Mouse (Mus musculus) ES-E14 (cell line): ENCODE results near the gene Ank2. TPM values are rescaled to one million over a fixed set of nuclear protein-coding genes. Genes with fewer than 3 reads are reported as not detected.

Experiments
- DNase-seq: peaks from one replicate; pipeline ENCODE4 v3.0.0-alpha.2; 2013; ENCODE audit warnings: low read depth, low spot score
- H3K27ac ChIP-seq: 2 replicates; pipeline ENCODE4 v1.5.1; 2012; ENCODE audit warnings: low read depth, mild to moderate bottlenecking, low read length, moderate library complexity, mixed read lengths; ENCODE audit not compliant: poor library complexity, insufficient read depth, severe bottlenecking
- H3K36me3 ChIP-seq: 2 replicates; pipeline ENCODE4 v1.6.1; 2012; ENCODE audit warnings: mild to moderate bottlenecking, low read length, moderate library complexity, mixed read lengths; ENCODE audit not compliant: control insufficient read depth, poor library complexity, insufficient read depth, severe bottlenecking
- H3K4me1 ChIP-seq, 2 experiments: fragments of 150-350 bp in 1 of 2; sonication (generic) in 1 of 2; 2 replicates each; pipeline ENCODE4 v1.6.1; 2012; ENCODE audit warnings: low read length in 2 of 2, mild to moderate bottlenecking in 1 of 2, mixed read lengths in 1 of 2; ENCODE audit not compliant: control insufficient read depth in 2 of 2, insufficient read depth in 2 of 2, poor library complexity in 1 of 2
- H3K4me3 ChIP-seq, 2 experiments: fragments of 150-350 bp in 1 of 2; sonication (generic) in 1 of 2; 2 replicates each; pipeline ENCODE4 v1.5.1; 2012; ENCODE audit warnings: low read length in 2 of 2, low read depth in 1 of 2, mild to moderate bottlenecking in 1 of 2, mixed read lengths in 1 of 2; ENCODE audit not compliant: insufficient read depth in 1 of 2, poor library complexity in 1 of 2, severe bottlenecking in 1 of 2
- H3K9ac ChIP-seq: 2 replicates; pipeline ENCODE4 v1.6.1; 2012; ENCODE audit warnings: low read depth, mild to moderate bottlenecking, low read length, mixed read lengths; ENCODE audit not compliant: poor library complexity, insufficient read depth, severe bottlenecking
- H3K9me3 ChIP-seq: fragments of 150-350 bp; sonication (generic); 2 replicates; pipeline ENCODE4 v1.6.1; 2012; ENCODE audit warnings: low read depth, mild to moderate bottlenecking, low read length; ENCODE audit not compliant: control insufficient read depth, insufficient read depth
- CHD2 ChIP-seq: IDR thresholded peaks from 2 replicates; pipeline ENCODE4 v1.6.1; 2014; ENCODE audit warnings: mild to moderate bottlenecking, low read depth, low read length, inconsistent platforms
- HCFC1 ChIP-seq: IDR thresholded peaks from 2 replicates; pipeline ENCODE4 v1.6.1; 2012; ENCODE audit warnings: low read length, inconsistent platforms, borderline replicate concordance; ENCODE audit not compliant: insufficient read depth
- MAFK ChIP-seq: IDR thresholded peaks from 2 replicates; pipeline ENCODE4 v1.6.1; 2014; ENCODE audit warnings: mild to moderate bottlenecking, low read depth, low read length, inconsistent platforms; ENCODE audit not compliant: insufficient read depth
- ZC3H11A ChIP-seq: IDR thresholded peaks from 2 replicates; pipeline ENCODE4 v1.6.1; 2012; ENCODE audit warnings: low read depth, mild to moderate bottlenecking, inconsistent platforms, low read length, borderline replicate concordance
- ZNF384 ChIP-seq: IDR thresholded peaks from 2 replicates; pipeline ENCODE4 v1.6.1; 2012; ENCODE audit warnings: low read depth, low read length, inconsistent platforms
- in situ Hi-C, 2 experiments: fragments of 600-800 bp; cut with MboI; formaldehyde crosslinking; loops; one replicate each; pipeline ENCODE4 v1.15.1; 2025; ENCODE audit warnings: low sequenced_read_pairs in 2 of 2, inconsistent platforms in 1 of 2; ENCODE audit not compliant: unreplicated experiment in 2 of 2
- total RNA-seq: library from RNA; depleted of rRNA; stranded (reverse); fragments of 300-350 nt; gene quantifications from 2 replicates; pipeline ENCODE4 v1.2.3, GENCODE M21; 2012

The Ank2 gene
- total RNA-seq, 1 experiment: 15.2 TPM

GRCm38 (mm10) chr3:127257279-127257925 lies 241.7 kb downstream of the Ank2 start:
- DNase-seq: peak; percentile 75
- no peaks in the 10 kb centered on the region for H3K9me3 ChIP-seq
- H3K4me1 ChIP-seq: peaks cover 2 to 9% of the 10 kb centered on the region in 2 experiments; a peak in 3 of 4 replicates
- peak overlapping the region; percentile 93 for H3K27ac ChIP-seq
- H3K4me3 ChIP-seq: peak overlapping the region; percentile 36 to 52; a peak in 3 of 4 replicates
- in situ Hi-C loops: no loop called here
- peak overlapping the region; percentile 67 for H3K9ac ChIP-seq
- TF ChIP-seq MAFK (no peak), HCFC1 (0 out of 2 replicates have a peak, but pooled peaks have one; percentile 24), ZC3H11A (no peak), CHD2 (no peak)
- no peaks in the 10 kb centered on the region for H3K36me3 ChIP-seq

DNA sequence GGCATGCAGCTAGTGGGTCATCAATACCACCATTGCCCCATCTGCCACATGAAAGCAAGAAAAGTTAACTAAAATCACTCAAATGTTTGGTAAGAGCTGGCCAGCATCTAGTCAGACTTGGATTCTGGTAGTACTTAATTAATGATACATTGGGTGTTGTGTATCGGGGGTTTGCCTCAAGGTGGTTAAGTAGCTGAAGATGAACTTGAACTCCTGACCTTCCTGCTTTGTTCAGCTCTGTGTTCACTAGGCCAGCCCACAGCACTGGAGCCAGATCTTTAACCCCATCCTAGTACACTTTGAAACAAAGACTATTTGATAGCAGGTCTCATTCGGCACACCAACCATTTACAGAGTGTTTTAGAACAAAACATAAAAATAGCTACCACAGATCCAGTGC lies 242.5 kb downstream of the Ank2 start:
- Histone ChIP-seq H3K4me3 (no peak overlapping the region), H3K9ac (no peak overlapping the region), H3K9me3 (no peaks in the 10 kb centered on the region), H3K27ac (no peak overlapping the region; the same call in 1 of the 2 replicates), H3K36me3 (no peaks in the 10 kb centered on the region), H3K4me1 (peaks cover 2 to 9% of the 10 kb centered on the region in 2 experiments; a peak in 3 of 4 replicates)
- in situ Hi-C loops: no loop called here
- no peak for TF ChIP-seq ZC3H11A
- peak; percentile 12 for DNase-seq

GRCm38 (mm10) chr3:127250930-127251329 lies 248.2 kb downstream of the Ank2 start:
- TF ChIP-seq ZC3H11A: no peak
- TF ChIP-seq ZNF384: no peak
- TF ChIP-seq MAFK: no peak
- TF ChIP-seq CHD2: no peak
- TF ChIP-seq HCFC1: no peak
- no peak overlapping the region for H3K4me3 ChIP-seq
- no peaks in the 10 kb centered on the region for H3K36me3 ChIP-seq
- no peak overlapping the region for H3K9ac ChIP-seq
- DNase-seq: no peak
- H3K4me1 ChIP-seq: no peaks in the 10 kb centered on the region
- no peaks in the 10 kb centered on the region for H3K9me3 ChIP-seq
- no peak overlapping the region for H3K27ac ChIP-seq
- in situ Hi-C loops: no loop called here

- no peaks in the 10 kb centered on the region for H3K36me3 ChIP-seq
- H3K9me3 ChIP-seq: no peaks in the 10 kb centered on the region
- H3K27ac ChIP-seq: no peak overlapping the region
- no peaks in the 10 kb centered on the region for H3K4me1 ChIP-seq
- no peak for DNase-seq
- TF ChIP-seq ZC3H11A: no peak
- TF ChIP-seq CHD2: no peak
- no peak for TF ChIP-seq MAFK
- TF ChIP-seq ZNF384: no peak
- no peak for TF ChIP-seq HCFC1
- no peak overlapping the region for H3K4me3 ChIP-seq
- H3K9ac ChIP-seq: no peak overlapping the region
- in situ Hi-C loops: no loop called here
Observed at GRCm38 (mm10) chr3:127248611-127249010, 250.5 kb downstream of the Ank2 start.
